Mouse (Mus musculus) small intestine, adult 2 months (tissue): ENCODE results near the gene Pdia3.

Experiments used
- CTCF ChIP-seq: fragments of 200-500 bp; IDR thresholded peaks from 2 replicates; pipeline ENCODE4 v1.5.1; 2012; ENCODE audit warnings: low read depth, mild to moderate bottlenecking, control low read depth, inconsistent platforms, low read length, moderate library complexity, mixed read lengths; ENCODE audit not compliant: insufficient replicate concordance, insufficient read length; ENCODE audit errors: extremely low read depth
- POLR2A ChIP-seq: fragments of 200-500 bp; IDR thresholded peaks from 2 replicates; pipeline ENCODE4 v1.6.1; 2012; ENCODE audit warnings: low read depth, mild to moderate bottlenecking, control low read depth, inconsistent platforms, low read length, moderate library complexity

DNA sequence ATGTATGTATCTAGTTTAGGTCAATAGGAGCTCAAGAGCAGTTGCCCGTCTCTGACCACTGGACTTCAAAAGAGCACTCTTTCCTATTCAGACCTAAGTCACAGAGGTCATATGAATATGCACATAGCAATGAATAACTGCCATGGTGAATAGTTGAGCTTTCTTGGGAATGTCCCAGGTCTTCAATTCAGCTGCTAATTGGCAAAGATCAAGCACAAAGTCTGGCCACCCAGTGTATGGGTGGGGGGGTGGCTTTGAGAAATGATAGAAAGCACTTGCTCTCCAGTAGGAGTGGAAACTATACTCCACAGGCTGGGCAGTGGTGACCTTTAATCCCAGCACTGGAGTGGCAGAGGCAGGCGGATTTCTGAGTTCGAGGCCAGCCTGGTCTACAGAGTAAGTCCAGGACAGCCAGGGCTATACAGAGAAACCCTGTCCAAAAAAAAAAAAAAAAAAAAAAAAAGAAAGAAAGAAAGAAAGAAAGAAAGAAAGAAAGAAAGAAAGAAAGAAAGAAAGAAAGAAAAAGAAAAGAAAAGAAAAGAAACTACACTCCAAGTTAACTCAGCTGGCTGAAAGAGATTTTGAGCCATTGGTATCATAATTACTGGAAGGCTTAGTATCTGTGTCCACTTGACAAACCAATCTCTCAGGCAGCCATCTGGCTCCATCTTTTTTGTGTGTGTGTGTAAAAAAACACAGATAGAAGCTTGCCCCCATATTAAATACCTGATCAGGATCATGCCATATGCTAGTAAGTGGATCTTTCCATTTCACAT, 64.1 kb downstream of the Pdia3 start:
- TF ChIP-seq POLR2A (no peak), CTCF (no peak)
